Mouse (Mus musculus) retina, postnatal 1 day (tissue): ENCODE data around the gene C130079G13Rik.
"Not testable (repeated sequence)": the region's sequence is repeated elsewhere in the genome, so short reads cannot be mapped to it uniquely, and the experiment has no call there.

Experiments used
- DNase-seq: peaks from one replicate; pipeline ENCODE4 v3.0.0-alpha.2; 2012

Gene C130079G13Rik

DNA sequence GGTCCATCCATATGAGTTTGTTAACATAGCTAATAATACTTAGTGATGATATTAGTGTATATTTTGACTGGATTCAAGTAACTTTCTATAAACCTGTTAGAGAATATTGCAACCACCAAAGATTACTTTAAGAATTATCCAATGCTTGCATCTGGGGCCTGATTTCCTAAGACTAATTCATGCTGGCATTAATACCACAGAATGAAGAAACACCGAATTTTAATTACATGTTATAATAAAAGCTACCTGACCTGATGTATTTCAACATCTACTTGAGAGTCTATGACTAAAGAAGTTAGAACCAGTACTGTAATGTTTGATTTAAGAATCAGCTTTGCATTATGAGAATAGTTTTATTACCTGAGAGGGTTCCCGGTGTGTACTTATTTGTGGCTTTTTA lies at the start of gene C130079G13Rik:
C130079G13Rik (plus strand) TSS at position 301 of the 400 bp plus-strand sequence.
- no peak for DNase-seq

DNA sequence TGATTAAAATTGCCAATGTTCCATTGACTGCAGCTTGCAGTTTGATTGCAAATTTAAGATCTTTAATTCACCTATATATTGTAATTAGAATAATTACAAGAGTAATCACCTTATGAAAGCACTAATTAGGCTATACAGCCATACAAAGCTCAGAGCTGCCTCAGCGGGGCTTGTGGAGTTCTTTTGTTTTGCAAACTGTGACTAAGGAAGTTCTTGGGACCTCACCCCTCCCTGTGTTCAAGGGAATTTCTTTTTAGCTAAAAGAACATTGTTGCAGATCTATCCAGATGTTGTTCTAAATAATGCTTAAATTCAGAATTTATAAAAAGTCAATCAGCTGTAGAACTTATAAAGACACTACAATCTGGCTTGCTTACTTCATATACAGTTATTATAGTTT lies 47.4 kb upstream of the C130079G13Rik start:
- not testable (repeated sequence) for DNase-seq

DNA sequence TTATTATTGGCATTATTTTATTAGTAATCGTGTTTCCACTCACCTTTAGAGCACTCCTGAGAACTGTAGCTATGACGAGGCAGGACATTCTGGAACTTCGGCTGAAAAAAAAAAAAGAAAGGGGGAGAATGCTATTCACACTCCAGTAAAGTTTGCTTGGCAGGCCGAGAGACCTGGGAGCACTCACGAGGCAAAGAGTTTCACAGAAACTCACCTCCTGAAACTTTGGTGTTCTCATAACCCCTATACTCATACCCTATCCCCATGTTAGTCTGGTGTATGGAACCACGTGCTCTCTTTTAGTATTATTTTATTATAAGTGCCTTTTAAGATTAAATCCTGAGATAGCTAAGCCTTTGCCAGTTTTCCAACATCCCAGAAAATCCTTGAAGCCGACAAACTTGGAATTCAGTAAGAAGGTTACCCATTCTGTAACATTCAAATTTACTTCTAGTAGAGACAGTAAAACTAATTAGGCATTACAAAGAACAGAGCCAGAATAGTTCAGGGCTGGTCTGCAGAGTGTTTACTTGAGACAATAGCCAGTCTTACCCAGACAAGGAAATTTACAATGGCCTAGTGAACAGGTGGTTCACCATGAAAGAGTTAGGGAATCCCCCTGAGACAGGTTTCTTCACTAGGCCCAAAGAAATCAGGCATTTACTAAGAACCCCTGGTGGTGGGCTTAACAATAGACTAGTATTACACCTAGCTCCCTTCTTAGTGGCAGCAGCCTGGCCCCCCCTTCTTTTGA lies 45.0 kb upstream of the C130079G13Rik start:
- not testable (repeated sequence) for DNase-seq

DNA sequence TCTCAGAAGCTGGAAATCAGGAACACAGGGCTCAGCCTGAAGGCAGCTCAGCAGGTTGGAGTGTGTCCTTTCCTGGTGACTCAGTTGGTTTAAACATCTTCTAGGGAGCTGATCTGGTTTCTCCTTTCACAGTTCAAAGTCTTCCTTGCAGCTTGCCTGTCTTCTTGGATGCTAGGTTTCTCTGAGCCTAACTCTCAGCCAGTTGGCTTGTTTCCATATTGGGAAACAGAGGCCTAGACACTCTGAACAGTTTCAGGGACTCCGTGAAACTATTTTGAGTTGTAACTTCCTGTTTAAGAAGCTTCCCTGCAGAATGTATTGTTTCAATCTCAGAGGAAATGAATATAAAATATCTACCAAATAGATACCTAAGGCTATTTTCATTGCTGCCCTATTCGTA lies 31.7 kb upstream of the C130079G13Rik start:
- no peak for DNase-seq

DNA sequence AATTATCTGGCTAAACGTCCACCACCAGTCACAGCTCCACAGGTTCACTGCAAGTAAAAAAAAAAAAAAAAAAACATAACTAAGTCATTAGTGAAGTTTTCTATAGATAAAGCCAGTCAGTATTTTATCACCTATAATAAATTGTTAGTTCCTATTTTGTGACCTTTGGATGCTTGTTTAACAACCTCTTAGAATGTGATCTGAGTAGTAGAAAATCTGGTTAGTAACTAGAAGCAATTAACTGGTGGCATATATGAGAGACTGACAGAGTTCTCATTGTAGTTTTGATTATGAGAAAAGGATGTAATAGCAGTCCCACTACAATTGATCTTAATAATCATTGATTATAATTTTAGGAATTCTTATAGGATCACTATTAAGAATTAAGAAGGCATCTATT lies 9.6 kb downstream of the C130079G13Rik start:
- DNase-seq = no peak

DNA sequence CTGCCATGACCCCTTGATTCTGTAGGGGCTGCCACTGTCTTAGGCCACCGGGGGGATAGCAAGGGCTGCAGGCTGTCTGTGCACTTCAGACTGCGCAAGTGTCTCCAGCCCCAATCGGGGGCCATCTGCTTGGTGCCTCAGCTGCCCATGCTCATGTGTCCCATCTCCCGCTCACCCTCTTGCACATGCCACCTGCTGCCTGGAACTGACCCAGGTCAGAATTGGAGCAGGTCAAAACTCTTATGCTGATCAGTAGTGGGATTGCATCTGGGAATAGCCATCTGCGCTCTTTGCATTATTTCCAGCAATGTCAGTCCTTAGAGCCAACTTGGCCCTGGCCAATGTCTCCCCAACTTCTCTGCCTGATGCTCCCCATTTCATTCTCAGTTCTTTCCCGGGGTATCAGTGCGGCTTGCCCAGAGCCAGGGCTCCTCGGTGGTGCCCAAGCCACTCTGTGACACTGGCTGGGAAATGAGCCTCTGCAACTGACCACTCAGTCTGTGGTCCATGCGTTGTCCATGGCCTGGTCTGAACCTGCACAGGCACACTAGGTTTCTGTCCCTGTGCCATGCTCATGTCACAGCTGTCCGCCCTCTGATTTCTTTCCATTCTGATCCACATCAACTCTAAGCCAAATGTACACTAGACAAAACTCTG lies 22.4 kb downstream of the C130079G13Rik start:
- no peak for DNase-seq

DNA sequence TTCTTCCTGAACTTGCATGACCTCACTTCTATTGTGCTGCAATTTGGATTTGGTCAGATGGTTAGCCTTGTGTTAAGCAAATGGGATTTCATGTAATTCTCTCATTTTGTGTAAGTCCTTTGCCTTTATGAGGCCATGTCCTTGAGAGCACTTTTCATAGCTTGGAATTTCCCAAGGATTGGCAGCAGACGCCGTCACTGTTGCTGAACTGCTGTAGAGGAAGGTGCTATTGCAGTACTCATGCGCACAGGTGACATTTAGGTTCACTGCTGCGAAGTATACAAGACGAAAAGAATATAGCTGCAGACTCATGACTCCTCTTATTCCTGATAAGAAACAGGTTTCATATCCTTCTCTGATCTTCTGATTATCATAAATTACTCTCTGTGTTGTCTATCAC lies 45.9 kb downstream of the C130079G13Rik start:
- DNase-seq = no peak

DNA sequence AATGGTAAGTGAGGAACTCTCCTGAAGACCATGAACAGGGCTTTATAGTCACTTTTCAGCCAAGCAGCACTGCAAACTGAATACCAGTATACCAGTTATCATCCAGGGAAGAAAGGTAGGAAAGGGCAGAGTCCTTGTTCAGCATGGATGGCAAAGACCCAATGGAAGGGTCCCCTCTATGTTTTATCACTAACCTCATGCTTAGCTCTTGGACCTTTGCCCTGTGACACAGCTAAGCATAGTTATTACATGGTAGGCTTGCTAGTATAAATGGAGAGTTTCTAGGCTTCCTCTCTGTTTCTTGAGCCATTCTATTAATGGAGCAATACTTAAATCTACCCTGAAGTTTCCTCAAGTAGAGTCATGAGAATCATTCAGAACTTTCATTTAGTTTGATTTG lies 49.6 kb downstream of the C130079G13Rik start:
- no peak for DNase-seq
